Mouse (Mus musculus): ENCODE results near the gene Micu1.

Micu1 gene

DNA sequence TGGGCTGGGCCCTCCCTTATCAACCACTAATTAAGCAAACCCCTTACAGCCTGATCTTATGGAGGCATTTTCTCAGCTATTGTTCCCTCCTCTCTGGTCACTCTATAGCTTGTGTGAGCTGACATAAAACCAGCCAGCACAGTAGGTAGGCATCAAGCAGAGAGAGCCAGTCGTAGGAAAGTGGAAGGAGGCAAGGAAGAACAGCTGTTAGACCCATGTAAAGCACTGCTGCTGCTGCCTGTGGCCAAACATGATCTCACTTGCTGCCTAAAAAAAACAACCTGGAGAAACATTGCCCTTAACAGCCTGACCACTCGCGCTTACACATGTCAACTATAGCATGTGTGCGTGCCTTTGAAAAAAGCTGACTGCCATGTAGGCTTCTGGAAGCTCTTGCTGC is 19.3 kb downstream of the Micu1 start:
- DNase-seq (ENCODE audit: low read depth, low spot score): no peak

DNA sequence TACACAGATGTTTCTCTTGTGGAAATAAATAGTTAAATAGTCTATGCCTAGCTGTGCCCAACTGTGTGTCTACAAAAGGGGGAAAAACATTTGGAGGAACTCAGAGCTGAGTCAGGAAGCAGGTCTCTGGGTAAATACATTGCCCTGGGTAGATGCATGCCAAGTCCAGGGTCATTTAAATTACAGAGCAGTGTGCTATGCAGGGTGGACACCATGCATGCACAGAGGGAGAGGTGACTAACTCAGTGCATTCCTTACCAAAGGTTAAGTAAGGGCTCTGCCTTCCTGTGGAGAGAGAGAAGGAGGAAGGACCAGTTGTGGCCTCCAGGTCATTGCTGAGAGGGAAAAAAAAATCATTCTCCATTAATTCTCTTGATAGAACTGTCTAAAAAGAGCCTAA is 22.4 kb downstream of the Micu1 start:
- DNase-seq (ENCODE audit: low read depth, low spot score): no peak

DNA sequence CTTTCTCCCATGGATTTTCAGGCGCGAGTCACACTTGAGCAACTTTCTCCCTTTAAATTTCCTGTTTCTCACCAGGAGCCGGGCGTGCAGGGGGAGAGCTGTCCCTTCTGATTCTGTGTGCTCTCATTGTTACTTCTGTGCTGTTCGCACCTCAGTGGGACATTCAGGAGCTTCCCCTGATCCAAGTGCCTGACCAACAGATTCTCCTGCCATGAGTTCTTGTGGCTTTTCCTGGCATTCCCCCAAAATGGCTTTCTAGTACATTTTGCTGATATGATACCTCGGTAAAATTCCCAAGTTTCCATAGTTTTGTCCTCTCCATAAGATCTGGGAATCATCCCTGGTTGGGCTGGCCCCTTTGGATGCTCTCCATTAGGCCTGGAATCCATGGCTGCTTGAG is 25.0 kb downstream of the Micu1 start:
- DNase-seq (ENCODE audit: low read depth, low spot score): no peak

DNA sequence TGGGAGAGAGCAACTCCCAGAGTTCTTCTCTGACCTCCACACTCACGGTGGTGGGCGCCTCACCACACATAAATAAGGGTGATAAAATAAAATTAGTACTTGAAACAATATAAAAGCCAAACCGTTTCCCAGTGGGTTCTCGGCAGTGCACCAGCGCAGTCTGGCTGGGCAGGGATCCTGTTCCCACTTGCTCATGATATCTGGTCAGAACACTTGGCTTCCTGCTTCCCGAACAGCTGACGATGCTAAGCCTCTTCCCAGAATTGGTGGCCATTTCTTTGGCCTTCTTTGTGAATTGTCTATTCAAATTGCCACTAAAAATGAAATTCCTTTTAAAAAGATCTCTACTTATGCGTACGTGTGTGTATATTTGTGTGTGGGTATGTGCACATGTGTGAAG is 27.0 kb downstream of the Micu1 start:
- DNase-seq (ENCODE audit: low read depth, low spot score): no peak

DNA sequence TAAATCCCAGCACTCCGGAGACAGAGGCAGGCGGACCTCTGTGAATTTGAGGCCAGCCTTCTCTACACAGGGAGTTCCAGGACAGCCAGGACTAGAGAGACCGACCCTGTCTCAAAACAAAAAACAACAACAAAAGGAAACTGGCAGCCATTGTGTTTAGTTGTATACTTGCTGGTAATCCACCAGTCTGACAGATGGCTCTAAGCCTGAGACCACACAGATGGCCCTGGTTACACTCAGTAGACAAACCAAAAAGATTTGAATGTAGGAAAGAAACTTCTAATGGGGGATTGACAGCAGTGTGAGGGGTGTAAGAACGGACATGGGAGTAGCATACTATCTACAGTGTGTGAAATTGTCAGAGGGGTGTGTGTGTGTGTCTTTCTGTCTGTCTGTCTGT is 27.6 kb downstream of the Micu1 start:
- DNase-seq (ENCODE audit: low read depth, low spot score): no peak

DNA sequence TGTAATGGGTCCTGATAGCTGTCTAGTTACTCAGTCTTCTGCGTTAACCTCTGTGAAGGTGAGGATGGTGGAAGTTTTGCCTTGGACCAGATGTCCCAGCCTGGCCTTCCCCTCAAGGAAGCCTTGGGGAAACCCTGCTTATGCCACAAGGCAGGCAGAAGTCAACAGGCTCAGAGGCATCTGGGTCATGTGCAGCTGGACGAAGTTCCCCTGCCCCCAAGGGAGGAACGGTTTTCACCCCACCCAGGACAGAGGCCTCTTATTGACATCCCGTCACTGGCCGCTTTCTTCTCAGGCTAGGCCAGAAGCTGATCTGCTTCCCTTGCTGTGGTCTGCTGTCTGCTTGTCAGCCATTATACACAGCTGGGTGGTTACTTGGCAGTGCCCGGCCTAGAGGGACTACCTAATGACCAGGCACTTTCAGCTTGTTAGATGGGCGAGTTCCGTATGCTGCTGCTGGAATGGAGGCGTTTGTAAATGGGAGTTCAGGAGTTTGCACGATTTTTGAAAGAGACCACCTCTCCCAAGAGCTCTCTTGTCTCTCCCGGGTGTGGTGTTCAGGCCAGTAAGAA is 33.8 kb downstream of the Micu1 start:
- no peak for DNase-seq (ENCODE audit: low read depth, low spot score)

DNA sequence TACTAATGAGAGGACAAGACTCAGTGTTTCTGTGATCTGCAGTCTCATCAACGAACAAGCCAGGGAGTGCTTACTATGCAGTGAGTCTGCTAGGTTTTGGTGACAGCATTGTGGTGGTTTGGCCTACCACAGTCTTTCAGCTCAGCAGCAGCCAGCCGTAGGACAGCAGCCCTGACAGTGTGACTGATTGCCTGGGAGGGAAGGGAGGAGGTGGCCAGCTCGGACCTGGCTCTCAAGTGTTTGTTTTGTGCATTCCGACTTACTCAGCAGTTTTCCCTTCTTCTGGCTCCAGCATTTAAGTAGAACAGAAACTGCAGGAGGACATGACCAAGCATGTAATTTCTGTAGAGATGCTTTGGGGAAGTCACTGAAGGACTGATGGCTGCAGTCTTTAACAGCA is 39.2 kb downstream of the Micu1 start:
- no peak for DNase-seq (ENCODE audit: low read depth, low spot score)

DNA sequence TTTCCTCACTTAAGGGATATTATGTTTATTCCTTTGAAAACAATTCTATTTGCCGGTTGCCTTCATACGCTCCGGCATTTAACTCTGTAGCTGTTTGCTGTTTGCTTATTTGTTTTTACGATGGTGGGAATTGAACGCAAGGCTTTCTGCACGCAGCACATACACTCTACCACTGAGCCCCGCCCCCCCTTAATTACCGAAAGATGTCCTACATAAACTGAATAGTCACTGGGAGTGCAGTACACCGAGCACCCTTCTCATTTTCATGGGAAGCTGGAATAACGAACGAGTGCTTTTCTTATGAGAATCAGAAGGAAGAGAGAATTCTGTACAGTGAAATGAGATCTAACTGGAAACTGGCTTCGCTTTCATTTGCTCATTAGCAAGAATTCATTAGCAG is 41.1 kb downstream of the Micu1 start:
- no peak for DNase-seq (ENCODE audit: low read depth, low spot score)

DNA sequence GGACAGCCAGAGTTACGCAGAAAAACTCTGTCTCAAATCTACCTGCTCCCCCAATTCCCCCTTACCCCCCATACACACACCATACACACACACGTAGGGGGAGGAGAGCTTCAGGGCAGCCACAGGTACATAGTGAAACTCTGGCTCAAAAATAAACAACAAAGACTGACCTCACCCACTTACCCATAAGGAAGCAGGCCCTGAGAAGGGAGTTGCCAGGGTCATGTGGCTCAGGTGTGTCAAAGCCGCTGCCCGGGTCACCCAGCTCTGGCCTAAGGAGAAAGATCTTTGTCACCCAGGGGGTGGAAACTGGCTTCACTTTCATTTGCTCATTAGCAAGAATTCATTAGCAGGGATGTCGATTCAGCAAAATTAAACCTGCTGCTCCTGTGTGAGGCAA is 41.7 kb downstream of the Micu1 start:
- no peak for DNase-seq (ENCODE audit: low read depth, low spot score)

DNA sequence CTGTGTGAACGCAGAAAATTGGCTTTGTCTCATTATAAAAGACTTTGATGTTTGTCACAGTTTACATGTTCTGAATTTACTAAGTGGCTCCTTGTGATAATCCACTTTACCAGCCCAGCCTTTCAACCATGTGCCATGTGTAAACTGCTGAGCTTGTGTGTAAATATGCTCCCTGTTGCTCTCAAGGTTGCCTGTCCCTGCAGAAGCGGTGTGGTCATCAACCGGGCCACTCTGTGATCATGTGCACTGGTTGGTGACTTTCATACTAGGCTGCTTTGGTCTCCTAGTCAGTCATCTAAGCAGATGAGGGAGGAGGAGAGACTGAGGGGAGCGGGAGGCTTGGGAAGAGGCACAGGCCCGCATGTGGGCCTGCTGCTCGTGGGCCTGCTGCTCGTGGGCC is 45.1 kb downstream of the Micu1 start:
- DNase-seq (ENCODE audit: low read depth, low spot score): no peak

DNA sequence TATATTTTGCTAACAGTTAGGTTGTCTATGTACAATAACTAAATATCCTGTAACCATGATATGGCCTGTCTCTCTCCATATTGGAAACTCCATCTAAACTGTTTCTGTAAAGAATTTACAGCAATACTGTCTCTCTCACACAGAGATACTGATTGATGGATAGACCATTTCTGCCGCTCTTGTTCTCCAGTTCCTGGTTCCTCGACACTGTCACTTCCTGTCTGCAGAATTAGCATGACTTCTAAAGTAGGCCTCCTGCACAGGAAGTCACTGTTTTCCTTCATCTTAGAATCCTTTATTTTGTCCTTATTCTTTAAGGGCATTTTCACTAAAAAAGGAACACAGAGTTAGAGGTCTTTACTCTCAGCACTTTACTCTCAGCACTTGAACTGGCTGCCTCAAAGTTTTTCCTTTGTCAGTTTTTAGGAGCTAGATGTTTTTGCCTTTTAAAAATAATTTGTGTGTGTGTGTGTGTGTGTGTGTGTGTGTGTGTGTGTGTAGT is 46.5 kb downstream of the Micu1 start:
- no peak for DNase-seq (ENCODE audit: low read depth, low spot score)

DNA sequence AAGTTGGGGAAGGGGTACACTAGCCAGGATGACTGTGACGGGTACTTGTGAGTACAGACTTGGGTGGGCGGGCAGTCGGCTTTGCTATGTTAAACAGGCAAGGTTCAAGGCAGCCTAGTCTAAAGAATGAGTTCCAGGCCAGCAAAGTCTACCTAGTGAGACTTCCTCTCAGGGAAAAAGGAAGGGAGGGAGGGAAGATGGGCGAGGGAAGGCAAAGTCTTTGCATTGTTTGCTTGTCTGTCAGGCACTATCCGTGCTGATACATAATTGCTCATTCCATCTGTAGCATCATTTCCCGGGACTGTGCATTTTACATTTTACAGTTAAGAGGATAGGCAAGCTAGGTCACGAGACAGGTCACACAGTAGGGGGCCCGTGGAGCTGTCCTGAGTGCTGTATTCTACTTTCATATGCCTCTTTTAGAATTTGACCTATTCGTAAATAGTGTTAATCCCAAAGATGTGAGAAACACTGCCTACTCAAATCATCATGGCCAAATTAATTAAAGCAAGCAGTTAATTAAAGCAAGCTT is 51.3 kb downstream of the Micu1 start:
- DNase-seq (ENCODE audit: low read depth, low spot score): peak; percentile 83

DNA sequence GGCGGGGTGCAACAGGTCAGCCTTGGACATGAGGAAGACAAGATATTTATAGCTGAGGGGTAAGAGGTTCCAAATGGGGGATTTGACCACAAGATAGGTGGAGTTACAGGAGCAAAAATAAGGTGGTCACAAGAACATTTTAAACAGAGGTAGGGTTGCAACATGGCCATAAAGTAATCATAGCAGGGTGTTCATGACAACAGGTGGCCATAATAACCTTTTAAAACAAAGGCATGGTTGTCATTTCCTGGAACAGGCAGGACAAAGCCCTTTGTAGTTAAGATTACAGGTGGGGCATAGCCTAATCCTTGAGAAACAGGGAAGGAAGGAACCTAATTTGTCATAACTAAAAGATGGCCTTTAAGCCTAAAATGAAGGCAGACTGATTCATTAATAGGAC is 51.8 kb downstream of the Micu1 start:
- DNase-seq (ENCODE audit: low read depth, low spot score): peak; percentile 30

DNA sequence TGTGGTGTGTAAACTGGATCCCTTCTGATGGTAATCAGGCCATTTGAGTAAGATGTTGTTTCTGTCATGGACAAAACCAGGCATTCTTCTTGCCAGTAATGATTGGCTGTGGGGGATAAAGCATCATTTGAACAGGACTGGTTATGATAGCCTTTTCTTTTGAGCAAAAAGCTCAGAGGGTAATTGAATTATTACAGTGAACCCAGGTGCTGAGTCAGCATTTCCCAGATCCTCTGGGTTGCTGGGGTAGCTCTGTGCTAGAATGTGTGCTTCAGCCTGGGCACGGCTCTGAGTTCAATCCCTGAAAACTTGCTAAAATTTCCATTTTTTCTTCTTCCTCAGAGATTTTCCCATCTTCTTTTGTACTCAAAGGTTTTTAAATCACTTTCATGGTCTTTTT is 52.6 kb downstream of the Micu1 start:
- no peak for DNase-seq (ENCODE audit: low read depth, low spot score)

DNA sequence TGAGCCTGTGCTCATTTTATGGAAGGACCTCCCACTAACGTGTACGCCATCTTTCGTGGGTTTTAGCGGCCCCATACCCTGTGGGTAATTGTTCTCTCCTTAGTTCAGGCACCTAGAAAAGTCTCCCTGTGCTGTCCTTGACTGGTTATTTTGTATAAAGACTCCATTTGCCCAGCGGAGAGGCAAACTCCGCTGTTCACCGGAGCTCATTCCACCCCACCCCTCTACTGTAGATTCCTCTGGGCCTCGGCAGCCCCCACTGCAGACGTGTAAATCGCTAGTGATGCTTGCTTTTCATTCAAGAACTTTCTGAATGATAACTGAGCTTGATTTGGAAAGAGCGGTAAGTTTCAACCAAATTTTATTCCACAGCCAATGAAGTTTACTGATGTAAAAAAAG is 53.4 kb downstream of the Micu1 start:
- DNase-seq (ENCODE audit: low read depth, low spot score): no peak

DNA sequence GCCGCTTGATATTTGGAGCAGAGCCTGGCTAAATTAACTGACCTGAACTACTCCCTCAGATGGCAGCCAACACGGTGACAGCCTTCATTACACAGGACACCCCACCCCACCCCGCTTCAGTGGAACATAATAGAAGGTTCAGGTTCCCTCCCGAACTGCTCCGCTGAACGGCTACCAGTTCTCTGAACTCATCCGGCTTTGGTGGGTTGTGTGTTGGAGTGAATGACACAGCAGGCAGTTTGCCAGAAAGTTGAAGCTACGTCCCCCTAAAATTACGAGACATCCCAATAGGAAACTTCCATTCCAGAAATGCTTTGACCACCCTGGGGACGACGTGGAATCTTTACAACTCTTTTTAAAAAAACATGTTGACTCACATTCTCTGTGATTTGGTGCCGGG is 53.8 kb downstream of the Micu1 start:
- peak; percentile 13 for DNase-seq (ENCODE audit: low read depth, low spot score)

DNA sequence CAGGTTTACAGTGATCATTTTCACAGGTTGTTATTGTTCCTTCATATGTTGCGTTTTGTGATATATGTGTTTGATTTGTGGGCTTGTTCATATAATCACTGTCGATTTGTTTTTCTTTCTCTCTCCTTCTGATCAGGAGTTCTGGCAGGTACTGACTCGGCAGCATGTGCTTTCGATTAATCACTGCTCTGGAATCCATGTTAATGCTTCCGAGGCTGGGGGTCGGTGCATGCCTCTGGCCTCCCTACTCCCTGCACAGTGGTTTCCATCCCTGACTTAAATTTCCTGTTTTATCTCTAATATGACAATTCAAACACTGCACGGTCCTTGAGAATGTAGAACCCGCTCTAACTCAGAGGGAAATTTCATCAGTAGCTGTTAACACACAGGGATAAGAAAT is 54.3 kb downstream of the Micu1 start:
- DNase-seq (ENCODE audit: low read depth, low spot score): no peak

DNA sequence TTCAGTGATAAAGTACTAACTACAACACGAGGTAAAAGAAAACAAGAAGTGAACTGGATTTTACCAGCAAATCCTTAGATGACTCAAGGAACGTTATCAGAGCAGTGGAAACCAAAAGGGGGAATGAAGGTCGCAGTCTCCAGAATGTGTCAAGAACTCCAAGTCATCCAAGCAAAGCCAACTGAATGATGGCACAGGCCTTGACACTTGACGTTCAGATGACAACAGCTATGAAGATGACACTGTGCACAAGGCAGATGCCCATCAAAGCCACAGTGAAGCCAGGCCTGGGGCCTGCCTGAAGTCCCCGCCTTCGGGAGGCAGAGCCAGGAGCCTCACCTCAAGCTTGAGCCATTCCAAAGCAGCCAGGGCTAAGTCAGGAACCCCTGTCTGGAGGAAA is 62.5 kb downstream of the Micu1 start:
- no peak for DNase-seq (ENCODE audit: low read depth, low spot score)

DNA sequence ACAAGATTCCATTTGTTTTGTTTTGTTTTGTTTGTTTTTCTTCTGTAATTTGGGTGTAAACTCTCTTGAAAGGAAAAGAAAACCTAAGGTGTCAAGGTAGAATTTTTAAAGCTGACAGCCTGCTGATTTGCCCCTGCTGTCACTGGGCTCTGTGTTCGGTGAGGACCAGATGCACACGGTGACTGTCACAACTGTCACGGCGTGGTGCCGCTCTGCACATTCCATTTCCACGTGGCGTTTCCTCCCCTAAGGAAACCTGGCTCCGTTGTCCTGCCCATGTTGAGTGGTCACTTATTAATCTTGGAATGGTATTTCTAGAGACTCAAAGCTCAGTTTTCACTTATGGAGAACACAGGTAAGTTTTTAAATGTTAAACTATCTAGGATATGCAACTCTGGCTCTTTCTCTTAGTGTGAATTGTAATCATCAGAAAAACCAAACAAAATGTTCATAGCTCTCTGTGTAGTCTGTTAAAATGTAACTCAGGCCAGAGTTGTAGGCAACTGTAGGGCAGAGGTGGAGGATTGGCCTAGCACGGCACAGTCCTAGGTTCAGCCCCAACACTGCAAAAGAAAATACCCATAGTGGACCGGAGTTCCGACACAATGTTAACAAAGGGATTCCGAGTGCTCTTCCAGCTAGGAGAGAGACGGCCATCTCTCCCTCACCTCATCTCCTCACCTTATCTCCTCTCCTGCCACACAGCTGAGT is 66.2 kb downstream of the Micu1 start:
- no peak for DNase-seq (ENCODE audit: low read depth, low spot score)

DNA sequence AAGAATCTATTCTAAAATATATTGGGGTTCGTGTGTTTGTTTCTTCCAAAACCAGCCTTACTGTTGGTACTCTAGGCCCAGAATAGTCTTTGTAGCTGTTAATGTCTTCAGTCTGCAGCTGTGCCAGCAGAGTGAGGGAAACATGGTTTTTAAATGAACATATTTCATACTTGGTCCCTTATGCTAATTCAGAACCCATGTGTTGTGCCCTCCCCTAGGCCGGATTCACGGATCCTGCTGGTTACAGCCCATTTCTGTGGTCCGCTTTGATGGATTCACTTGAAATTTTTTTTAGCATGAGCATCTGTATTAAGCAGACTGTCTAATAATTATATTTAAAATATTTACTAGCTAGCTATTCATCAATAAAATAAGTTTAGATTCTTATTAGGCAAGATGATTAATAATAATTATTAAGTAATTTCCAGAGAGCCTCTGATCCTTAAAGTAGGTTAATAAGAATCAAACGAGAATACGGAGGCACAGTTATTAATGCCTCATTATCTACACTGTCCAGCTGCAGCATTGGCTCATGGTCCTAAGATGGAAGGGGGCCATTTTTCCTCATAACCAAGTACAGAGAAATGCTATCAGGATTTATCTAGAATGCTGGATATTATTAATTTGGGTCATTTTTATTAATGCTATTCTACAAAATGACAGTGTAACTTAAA is 69.2 kb downstream of the Micu1 start:
- DNase-seq (ENCODE audit: low read depth, low spot score): no peak

DNA sequence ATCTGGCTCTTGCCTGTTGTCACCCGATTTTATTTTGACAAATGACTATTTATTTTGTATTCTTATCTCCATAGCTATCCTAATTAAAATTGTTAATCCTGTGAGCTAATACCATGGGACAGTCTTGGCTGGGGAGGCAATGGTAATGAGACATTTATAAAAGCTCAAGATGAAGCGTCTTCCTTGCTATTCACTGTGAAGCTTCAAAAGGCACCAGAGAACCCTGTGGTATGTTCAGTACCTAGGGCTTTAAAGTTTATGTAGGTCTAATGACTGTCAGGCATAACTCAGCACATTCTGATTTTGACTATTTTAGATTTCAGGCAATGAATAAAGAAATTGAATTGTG is 69.7 kb downstream of the Micu1 start:
- DNase-seq (ENCODE audit: low read depth, low spot score): no peak

DNA sequence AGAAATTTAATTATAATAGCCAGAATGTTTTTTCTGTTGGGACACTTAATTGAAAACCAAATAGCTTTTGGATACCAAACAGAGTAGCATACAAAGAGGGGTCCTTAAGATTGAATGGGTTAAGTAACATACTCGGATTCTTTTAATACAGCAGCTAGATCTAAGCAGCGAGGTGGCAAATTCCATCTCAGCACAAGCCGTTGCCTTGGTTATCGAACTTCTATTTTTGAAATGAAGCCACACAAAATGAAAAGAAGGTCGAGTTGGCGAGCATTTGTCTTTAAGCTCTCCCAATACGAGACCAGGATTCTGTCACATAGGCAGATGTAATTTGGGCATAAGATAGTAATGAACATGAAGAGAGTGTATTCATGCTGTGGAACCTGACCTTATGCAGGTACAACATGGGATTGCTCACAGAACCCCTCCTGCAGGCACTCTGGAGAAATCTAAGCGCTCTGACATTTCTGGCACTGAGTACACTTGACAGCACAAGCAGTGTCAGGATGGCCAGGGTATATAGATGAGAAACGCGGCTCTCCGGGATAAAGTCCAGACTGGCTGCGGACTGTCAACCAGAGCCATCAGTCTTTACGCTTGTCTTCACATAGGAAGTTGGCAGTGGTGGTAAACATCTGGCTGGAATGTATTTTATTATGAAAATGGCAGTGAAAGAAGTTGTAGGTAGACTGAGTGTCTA is 71.3 kb downstream of the Micu1 start:
- DNase-seq (ENCODE audit: low read depth, low spot score): no peak

Data from R1 (cell line).